Mouse (Mus musculus) forebrain, postnatal 0 days (tissue): Measurements from ENCODE around the gene BC004004. TPM values are rescaled to one million over a fixed set of nuclear protein-coding genes. Genes with fewer than 3 reads are reported as not detected.
"Not testable (repeated sequence)": the region's sequence is repeated elsewhere in the genome, so short reads cannot be mapped to it uniquely, and the experiment has no call there.

Experiments used
- ATAC-seq: fragments of 200-750 bp; cut with Nextera tagmentation; 2 replicates; pipeline ENCODE4 v1.8.0; 2017; ENCODE audit warnings: mild to moderate bottlenecking, moderate library complexity
- DNase-seq: peaks from one replicate; pipeline ENCODE4 v3.0.0-alpha.2; 2015
- H3K27ac ChIP-seq: fragments of 300-500 bp; sonication (generic); 2 replicates; pipeline ENCODE4 v1.5.1; 2014; ENCODE audit warnings: low read depth, mild to moderate bottlenecking, antibody characterized with exemption, low read length, moderate library complexity, mixed read lengths
- H3K27me3 ChIP-seq: fragments of 300-500 bp; sonication (generic); 2 replicates; pipeline ENCODE4 v1.6.1; 2014; ENCODE audit warnings: mild to moderate bottlenecking, low read length, mixed read lengths; ENCODE audit not compliant: insufficient read depth
- H3K36me3 ChIP-seq: fragments of 300-500 bp; sonication (generic); 2 replicates; pipeline ENCODE4 v1.6.1; 2014; ENCODE audit warnings: mild to moderate bottlenecking, moderate library complexity; ENCODE audit not compliant: insufficient read depth
- H3K4me1 ChIP-seq: fragments of 300-500 bp; sonication (generic); 2 replicates; pipeline ENCODE4 v1.6.1; 2014; ENCODE audit warnings: antibody characterized with exemption; ENCODE audit not compliant: insufficient read depth
- H3K4me2 ChIP-seq: fragments of 300-500 bp; sonication (generic); 2 replicates; pipeline ENCODE4 v1.6.1; 2014; ENCODE audit warnings: low read depth, mild to moderate bottlenecking, moderate library complexity
- H3K4me3 ChIP-seq: fragments of 300-500 bp; sonication (generic); 2 replicates; pipeline ENCODE4 v1.5.1; 2014; ENCODE audit warnings: low read depth, low read length, mixed read lengths
- H3K9ac ChIP-seq: fragments of 300-500 bp; sonication (generic); 2 replicates; pipeline ENCODE4 v1.6.1; 2014; ENCODE audit warnings: mild to moderate bottlenecking
- H3K9me3 ChIP-seq: fragments of 300-500 bp; sonication (generic); 2 replicates; pipeline ENCODE4 v1.6.1; 2016; ENCODE audit warnings: low read length
- CTCF ChIP-seq: sonication (generic); IDR thresholded peaks from 2 replicates; pipeline ENCODE4 v1.5.1; 2016; ENCODE audit warnings: antibody characterized with exemption, control low read depth, low read depth
- WGBS: fragments of 180-500 bp; shearing (Covaris S2); extraction: QIAGEN DNeasy Blood & Tissue Kit; methylation state at CpG from one replicate; pipeline ENCODE4 v1.1.7; 2014; 5-methylcytosine and 5-hydroxymethylcytosine counted together
- polyA plus RNA-seq: library from polyadenylated mRNA; unstranded; fragments of >200 nt; fragmentation: Nextera tagmentation; extraction: Ambion mirVana; gene quantifications from 2 replicates; pipeline ENCODE4 v1.2.1, GENCODE M21; 2015
- total RNA-seq: library from RNA; depleted of rRNA; stranded (reverse); fragments of >200 nt; gene quantifications from 2 replicates; pipeline ENCODE4 v1.2.3, GENCODE M21; 2014

Gene BC004004
- total and polyA plus RNA-seq, 2 experiments from 2014 or later = 128 to 153 TPM

DNA sequence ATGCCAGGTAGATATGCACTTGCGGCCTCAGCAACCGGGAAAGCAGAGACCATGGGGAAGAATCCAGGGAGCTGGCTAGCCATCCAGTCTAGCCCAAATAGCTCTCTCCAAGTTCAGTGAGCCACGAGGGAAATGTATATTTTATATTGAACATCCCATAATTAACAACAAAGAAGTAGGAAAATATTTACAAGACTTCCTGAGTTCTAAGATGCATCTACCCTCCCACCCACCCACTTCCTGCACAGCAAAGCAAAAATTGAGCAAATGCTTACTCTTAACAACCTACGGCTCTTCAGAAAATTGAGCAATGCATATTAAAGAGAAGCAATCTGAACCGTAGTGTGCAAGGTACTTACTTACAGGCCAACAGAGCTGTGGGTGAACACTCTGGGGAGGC lies 3.8 kb upstream of the BC004004 start:
- Histone ChIP-seq H3K4me3 (no peak overlapping the region), H3K27me3 (no peaks in the 10 kb centered on the region), H3K4me1 (peaks cover 24% of the 10 kb centered on the region), H3K9ac (no peak overlapping the region), H3K27ac (peak overlapping the region; percentile 96; the same call in 1 of the 2 replicates), H3K9me3 (no peaks in the 10 kb centered on the region), H3K4me2 (peak overlapping the region; percentile 62; the same call in 1 of the 2 replicates), H3K36me3 (no peaks in the 10 kb centered on the region; the same call in 1 of the 2 replicates)
- TF ChIP-seq CTCF = no peak
- ATAC-seq = no peak
- WGBS = 83% methylated on average over 5 of the region's 5 CpGs
- DNase-seq = no peak

DNA sequence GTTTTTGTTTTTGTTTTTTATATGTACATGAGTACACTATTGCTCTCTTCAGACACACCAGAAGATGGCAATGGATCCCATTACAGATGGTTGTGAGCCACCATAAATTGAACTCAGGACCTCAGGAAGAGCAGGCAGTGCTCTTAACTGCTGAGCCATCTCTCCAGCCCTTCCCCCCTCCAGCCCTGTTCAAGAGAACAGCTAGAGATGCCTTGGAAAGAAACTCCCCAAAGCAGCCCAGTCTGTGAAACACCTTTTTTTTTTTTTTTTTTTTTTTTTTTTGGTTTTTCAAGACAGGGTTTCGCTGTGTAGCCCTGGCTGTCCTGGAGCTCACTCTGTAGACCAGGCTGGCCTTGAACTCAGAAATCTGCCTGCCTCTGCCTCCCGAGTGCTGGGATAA lies 1.5 kb upstream of the BC004004 start:
- H3K27me3 ChIP-seq, H3K36me3 ChIP-seq, H3K9me3 ChIP-seq, H3K9ac ChIP-seq, H3K27ac ChIP-seq, DNase-seq, H3K4me3 ChIP-seq, ATAC-seq, H3K4me2 ChIP-seq: not testable (repeated sequence)
- 87% methylated on average over 2 of the region's 2 CpGs for WGBS
- peaks cover 28% of the 10 kb centered on the region for H3K4me1 ChIP-seq

DNA sequence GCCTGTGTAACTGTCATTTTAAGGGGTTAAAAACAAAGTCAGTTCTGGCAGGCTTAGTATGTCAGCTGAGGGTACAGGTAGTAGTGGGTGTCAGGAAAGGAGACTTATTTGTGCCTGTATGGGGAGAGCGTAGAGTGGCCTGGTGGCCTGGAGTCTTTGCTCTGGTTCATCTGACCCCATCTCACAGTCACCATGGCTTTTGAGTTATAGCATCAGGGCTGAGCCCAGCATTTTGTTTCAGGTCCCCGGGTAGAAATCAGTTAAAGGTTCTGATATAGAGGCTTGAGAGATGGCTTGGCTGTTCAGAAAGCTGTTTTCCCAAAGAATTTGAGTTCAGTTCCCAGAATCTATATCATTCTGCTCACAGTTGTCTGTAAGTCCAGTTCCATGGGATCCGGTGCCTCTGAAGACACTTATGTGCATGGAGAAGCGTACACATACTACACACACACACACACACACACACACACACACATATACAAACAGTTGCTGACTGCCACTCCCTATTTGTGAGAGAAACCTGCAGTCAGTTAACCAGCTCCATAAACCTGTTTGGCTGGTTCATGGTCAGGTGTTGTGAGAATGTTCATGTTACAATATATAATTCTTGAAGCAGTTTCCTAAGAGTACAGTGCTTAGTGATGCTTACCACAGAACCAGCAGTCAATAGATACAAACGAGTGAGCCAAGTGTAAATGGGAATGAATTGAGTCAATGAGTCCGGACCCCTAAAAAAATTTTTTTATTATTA lies 482 bp upstream of the BC004004 start:
- Histone ChIP-seq H3K4me3 (peak overlapping the region; percentile 93), H3K9ac (peak overlapping the region; percentile 90), H3K4me2 (peak overlapping the region; percentile 72), H3K9me3 (no peaks in the 10 kb centered on the region), H3K4me1 (peaks cover 19% of the 10 kb centered on the region), H3K27ac (peak overlapping the region; percentile 54; the same call in 1 of the 2 replicates), H3K27me3 (no peaks in the 10 kb centered on the region), H3K36me3 (no peaks in the 10 kb centered on the region)
- ATAC-seq (no peak), DNase-seq (no peak)
- no peak for TF ChIP-seq CTCF
- WGBS = 63% methylated on average over 6 of the region's 6 CpGs

DNA sequence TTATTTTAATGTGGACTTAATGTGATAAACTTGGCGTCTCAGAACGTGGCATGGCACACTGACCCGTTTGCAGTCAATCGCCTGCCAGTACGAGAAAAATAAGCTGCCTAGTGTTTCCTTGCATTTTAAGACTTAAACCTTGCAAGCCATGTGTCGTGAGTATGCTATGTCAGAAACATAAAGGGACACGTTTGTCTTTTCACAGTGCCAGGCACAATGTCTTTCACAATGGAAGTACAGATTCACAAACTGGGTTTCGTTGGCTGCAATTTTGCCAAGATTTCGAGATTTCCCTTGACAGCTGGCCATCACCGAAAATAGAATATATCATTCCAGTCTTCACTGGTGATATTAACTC lies 740 bp downstream of the BC004004 start:
- H3K4me3 ChIP-seq = peak overlapping the region; percentile 93
- H3K4me1 ChIP-seq = peaks cover 15% of the 10 kb centered on the region
- peak overlapping the region; percentile 90 for H3K9ac ChIP-seq
- H3K27me3 ChIP-seq = no peaks in the 10 kb centered on the region
- ATAC-seq = no peak
- H3K27ac ChIP-seq = peak overlapping the region; percentile 93
- no peak for TF ChIP-seq CTCF
- no peaks in the 10 kb centered on the region for H3K9me3 ChIP-seq
- no peaks in the 10 kb centered on the region for H3K36me3 ChIP-seq
- peak overlapping the region; percentile 72 for H3K4me2 ChIP-seq
- 14% methylated on average over 10 of the region's 10 CpGs for WGBS
- DNase-seq = peak; percentile 41

DNA sequence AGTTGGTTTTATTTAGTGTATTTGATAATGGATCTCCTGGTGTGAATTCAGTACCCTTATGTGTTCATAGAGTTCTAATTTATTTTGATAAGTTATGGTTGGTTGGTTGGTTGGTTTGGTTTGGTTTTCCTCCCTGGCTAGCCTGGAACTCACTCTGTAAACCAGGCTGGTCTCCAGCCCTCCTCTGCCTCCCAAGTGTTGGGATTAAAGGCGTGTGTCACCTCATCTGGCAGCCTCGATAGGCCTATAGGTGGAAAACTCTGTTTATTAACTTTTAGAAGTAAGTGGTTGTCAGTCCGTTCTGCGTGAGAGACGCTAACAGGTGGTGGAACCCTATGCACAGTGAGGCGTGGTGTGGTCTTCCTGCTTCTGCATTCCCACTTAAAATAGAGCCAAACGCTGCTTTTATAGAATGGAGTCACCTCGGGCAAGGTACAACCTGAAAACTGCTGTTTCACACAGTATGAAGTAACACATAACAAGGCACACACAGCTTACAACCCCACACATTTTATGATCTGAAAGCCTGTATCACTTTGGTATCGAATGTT lies 1.6 kb downstream of the BC004004 start:
- H3K4me2 ChIP-seq = peak overlapping the region; percentile 72
- TF ChIP-seq CTCF = no peak

DNA sequence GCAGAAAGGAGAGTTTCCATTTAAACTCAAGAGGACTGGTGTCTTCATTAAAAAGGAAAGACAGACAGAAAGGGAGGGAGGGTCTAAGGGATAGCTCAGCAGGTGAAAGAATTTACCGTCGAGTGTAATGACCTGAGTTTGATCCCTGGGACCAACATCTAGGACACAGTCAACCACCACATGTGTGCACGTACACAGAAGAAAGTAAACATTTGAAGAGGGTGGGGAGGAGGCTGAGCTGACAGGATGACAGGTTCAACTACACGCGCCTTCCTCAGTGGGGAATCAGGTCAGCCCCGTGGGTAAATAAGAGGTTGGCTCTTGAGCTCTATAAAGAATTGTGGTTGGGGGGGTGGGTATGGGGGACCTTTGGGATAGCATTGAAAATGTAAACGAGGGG lies 4.6 kb downstream of the BC004004 start:
- H3K4me3 ChIP-seq = no peak overlapping the region
- ATAC-seq (no peak), DNase-seq (no peak)
- TF ChIP-seq CTCF = no peak
- WGBS = 87% methylated on average over 7 of the region's 7 CpGs
- H3K4me1 ChIP-seq = peaks cover 11% of the 10 kb centered on the region
- H3K9ac ChIP-seq = no peak overlapping the region
- no peaks in the 10 kb centered on the region for H3K9me3 ChIP-seq
- H3K36me3 ChIP-seq = peaks cover 1% of the 10 kb centered on the region; the same call in 1 of the 2 replicates
- H3K27me3 ChIP-seq = no peaks in the 10 kb centered on the region
- no peak overlapping the region for H3K4me2 ChIP-seq
- no peak overlapping the region for H3K27ac ChIP-seq

More for the DNA sequence above, 1.6 kb downstream of the BC004004 start:
- Histone ChIP-seq H3K27ac (no peak overlapping the region), H3K9me3 (no peaks in the 10 kb centered on the region), H3K4me1 (peaks cover 13% of the 10 kb centered on the region), H3K27me3 (no peaks in the 10 kb centered on the region), H3K36me3 (no peaks in the 10 kb centered on the region), H3K9ac (no peak overlapping the region), H3K4me3 (no peak overlapping the region)
- 93% methylated on average over 9 of the region's 9 CpGs for WGBS
- DNase-seq = no peak
- no peak for ATAC-seq

DNA sequence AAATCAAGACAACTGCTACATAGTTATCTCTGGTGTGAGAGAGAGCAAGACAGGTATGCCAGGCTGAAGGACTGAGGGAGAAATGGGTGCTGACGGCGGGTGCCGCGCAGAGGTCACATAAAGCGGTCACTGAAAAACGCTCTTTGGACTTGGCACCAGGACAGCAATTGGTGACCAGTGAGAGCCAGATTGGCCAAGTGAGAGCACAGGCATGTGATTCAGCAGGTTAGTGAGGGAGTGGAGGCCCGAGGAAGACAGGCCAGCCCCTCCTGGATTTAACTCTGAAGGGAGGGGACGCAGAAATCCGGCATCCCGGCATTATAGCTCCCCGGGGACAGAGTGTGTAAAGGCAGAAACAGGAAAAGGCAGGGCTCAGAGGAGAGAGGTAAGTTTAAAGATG lies 5.3 kb downstream of the BC004004 start:
- H3K4me3 ChIP-seq = no peak overlapping the region
- 88% methylated on average over 11 of the region's 11 CpGs for WGBS
- no peak overlapping the region for H3K27ac ChIP-seq
- ATAC-seq (no peak), DNase-seq (no peak)
- no peaks in the 10 kb centered on the region for H3K27me3 ChIP-seq
- H3K4me2 ChIP-seq = no peak overlapping the region
- H3K36me3 ChIP-seq = peaks cover 4% of the 10 kb centered on the region; the same call in 1 of the 2 replicates
- no peak overlapping the region for H3K9ac ChIP-seq
- H3K4me1 ChIP-seq = peaks cover 9% of the 10 kb centered on the region
- no peaks in the 10 kb centered on the region for H3K9me3 ChIP-seq
- TF ChIP-seq CTCF = no peak
